Mouse (Mus musculus) CH12.LX (cell line): ENCODE data around the gene Cep170. TPM values are rescaled to one million over a fixed set of nuclear protein-coding genes. Genes with fewer than 3 reads are reported as not detected.
A peak's percentile ranks its signal among the peaks of the same experiment; 100 is the strongest.

Experiments used
- DNase-seq: peaks from one replicate; pipeline ENCODE4 v3.0.0-alpha.2; 2013; ENCODE audit errors: extremely low read depth
- H3K27ac ChIP-seq: 2 replicates; pipeline ENCODE4 v1.5.1; 2012; ENCODE audit warnings: low read depth, mild to moderate bottlenecking, control low read depth, moderate library complexity; ENCODE audit not compliant: insufficient read depth
- H3K27me3 ChIP-seq: replicated peaks from 2 replicates; pipeline ENCODE3; 2012; ENCODE audit warnings: inconsistent platforms
- H3K36me3 ChIP-seq, 2 experiments: replicated peaks in 1 of 2; 2 replicates each; pipeline versions ENCODE3 to v1.6.1; 2012; ENCODE audit warnings: inconsistent platforms in 1 of 2, low read length in 1 of 2, mild to moderate bottlenecking in 1 of 2, mixed read lengths in 1 of 2, moderate library complexity in 1 of 2; ENCODE audit not compliant: control insufficient read depth in 1 of 2, insufficient read depth in 1 of 2
- H3K4me1 ChIP-seq, 2 experiments: 2 replicates each; pipeline ENCODE4 v1.6.1; 2012; ENCODE audit warnings: inconsistent platforms in 1 of 2, moderate library complexity in 1 of 2; ENCODE audit not compliant: insufficient read depth in 2 of 2, control insufficient read depth in 1 of 2
- H3K4me2 ChIP-seq: 2 replicates; pipeline ENCODE4 v1.6.1; 2012; ENCODE audit warnings: low read depth, mild to moderate bottlenecking, control low read depth; ENCODE audit not compliant: poor library complexity, insufficient read depth, severe bottlenecking
- H3K4me3 ChIP-seq, 3 experiments: fragments of 150-350 bp in 1 of 3; sonication (generic) in 1 of 3; replicated peaks in 1 of 3; 2 replicates each; pipeline versions ENCODE3 to v1.5.1; 2011 to 2012; ENCODE audit warnings: low read depth in 2 of 3, low read length in 2 of 3, mild to moderate bottlenecking in 2 of 3, moderate library complexity in 2 of 3, control low read depth in 1 of 3, improper control_type of control experiment in 1 of 3, inconsistent platforms in 1 of 3, mixed read lengths in 1 of 3; ENCODE audit not compliant: poor library complexity in 1 of 3
- H3K79me2 ChIP-seq: replicated peaks from 2 replicates; pipeline ENCODE4 v1.6.1; 2012; ENCODE audit warnings: mild to moderate bottlenecking, moderate library complexity; ENCODE audit not compliant: control insufficient read depth, poor library complexity, insufficient read depth, severe bottlenecking; ENCODE audit errors: extremely low read depth
- H3K9ac ChIP-seq: 2 replicates; pipeline ENCODE4 v1.6.1; 2012; ENCODE audit warnings: low read depth, mild to moderate bottlenecking, control low read depth, moderate library complexity; ENCODE audit not compliant: insufficient read depth
- H3K9me3 ChIP-seq: replicated peaks from 2 replicates; pipeline ENCODE3; 2012; ENCODE audit warnings: low read length, inconsistent platforms, mixed read lengths
- BHLHE40 ChIP-seq: IDR thresholded peaks from 2 replicates; pipeline ENCODE4 v1.6.1; 2011; ENCODE audit warnings: mild to moderate bottlenecking, low read depth, low read length, improper control_type of control experiment
- CHD1 ChIP-seq: IDR thresholded peaks from 2 replicates; pipeline ENCODE4 v1.6.1; 2012; ENCODE audit warnings: low read depth, low read length, improper control_type of control experiment, inconsistent platforms
- CHD2 ChIP-seq: IDR thresholded peaks from 2 replicates; pipeline ENCODE4 v1.6.1; 2011; ENCODE audit warnings: low read length, improper control_type of control experiment
- E2F4 ChIP-seq: IDR thresholded peaks from 2 replicates; pipeline ENCODE4 v1.6.1; 2011; ENCODE audit warnings: low read depth, low read length, improper control_type of control experiment; ENCODE audit not compliant: insufficient replicate concordance
- EP300 ChIP-seq: IDR thresholded peaks from 2 replicates; pipeline ENCODE4 v1.6.1; 2011; ENCODE audit warnings: low read length, improper control_type of control experiment
- ETS1 ChIP-seq: conservative IDR thresholded peaks from 2 replicates; pipeline ENCODE4 v1.6.1; 2012; ENCODE audit warnings: low read depth, mild to moderate bottlenecking, inconsistent platforms, low read length, improper control_type of control experiment, moderate library complexity
- HCFC1 ChIP-seq: IDR thresholded peaks from 2 replicates; pipeline ENCODE4 v1.6.1; 2012; ENCODE audit warnings: low read depth, mild to moderate bottlenecking, inconsistent platforms, low read length, improper control_type of control experiment
- JUN ChIP-seq: IDR thresholded peaks from 2 replicates; pipeline ENCODE4 v1.6.1; 2011; ENCODE audit warnings: low read depth, mild to moderate bottlenecking, low read length, improper control_type of control experiment, moderate library complexity; ENCODE audit not compliant: insufficient read depth
- MAFK ChIP-seq: IDR thresholded peaks from 2 replicates; pipeline ENCODE4 v1.6.1; 2011; ENCODE audit warnings: low read length, improper control_type of control experiment; ENCODE audit not compliant: insufficient replicate concordance
- MXI1 ChIP-seq: IDR thresholded peaks from 2 replicates; pipeline ENCODE4 v1.6.1; 2011; ENCODE audit warnings: mild to moderate bottlenecking, low read depth, low read length, improper control_type of control experiment
- MYC ChIP-seq: IDR thresholded peaks from 2 replicates; pipeline ENCODE4 v1.6.1; 2011; ENCODE audit warnings: low read depth, mild to moderate bottlenecking, improper control_type of control experiment, low read length
- NRF1 ChIP-seq: IDR thresholded peaks from 2 replicates; pipeline ENCODE4 v1.6.1; 2014; ENCODE audit warnings: low read depth, mild to moderate bottlenecking, inconsistent platforms, low read length, improper control_type of control experiment, moderate library complexity
- PAX5 ChIP-seq: IDR thresholded peaks from 2 replicates; pipeline ENCODE4 v1.6.1; 2012; ENCODE audit warnings: low read length, inconsistent platforms, mixed read lengths
- POLR2A ChIP-seq: IDR thresholded peaks from 2 replicates; pipeline ENCODE4 v1.6.1; 2011; ENCODE audit warnings: low read depth, mild to moderate bottlenecking, improper control_type of control experiment, low read length
- POLR2AphosphoS2 ChIP-seq: IDR thresholded peaks from 2 replicates; pipeline ENCODE4 v1.6.1; 2011; ENCODE audit warnings: low read depth, low read length, improper control_type of control experiment
- RAD21 ChIP-seq: IDR thresholded peaks from 2 replicates; pipeline ENCODE4 v1.6.1; 2011; ENCODE audit warnings: low read depth, mild to moderate bottlenecking, low read length, improper control_type of control experiment, moderate library complexity
- SIN3A ChIP-seq: IDR thresholded peaks from 2 replicates; pipeline ENCODE4 v1.6.1; 2012; ENCODE audit warnings: low read length, improper control_type of control experiment, inconsistent platforms
- TBP ChIP-seq: conservative IDR thresholded peaks from 2 replicates; pipeline ENCODE4 v1.6.1; 2011; ENCODE audit warnings: low read depth, low read length, improper control_type of control experiment
- USF1 ChIP-seq: IDR thresholded peaks from 2 replicates; pipeline ENCODE4 v1.6.1; 2014; ENCODE audit warnings: low read depth, mild to moderate bottlenecking, inconsistent platforms, low read length, improper control_type of control experiment
- USF2 ChIP-seq: conservative IDR thresholded peaks from 2 replicates; pipeline ENCODE4 v1.6.1; 2011; ENCODE audit warnings: low read depth, low read length, improper control_type of control experiment
- ZC3H11A ChIP-seq: IDR thresholded peaks from 2 replicates; pipeline ENCODE4 v1.6.1; 2012; ENCODE audit warnings: low read depth, mild to moderate bottlenecking, inconsistent platforms, low read length, improper control_type of control experiment
- ZKSCAN1 ChIP-seq: IDR thresholded peaks from 2 replicates; pipeline ENCODE4 v1.6.1; 2012; ENCODE audit warnings: low read depth, inconsistent platforms, low read length, improper control_type of control experiment, borderline replicate concordance
- ZMIZ1 ChIP-seq: IDR thresholded peaks from 2 replicates; pipeline ENCODE4 v1.6.1; 2012; ENCODE audit warnings: low read depth, mild to moderate bottlenecking, inconsistent platforms, low read length, improper control_type of control experiment
- ZNF384 ChIP-seq: IDR thresholded peaks from 2 replicates; pipeline ENCODE4 v1.6.1; 2012; ENCODE audit warnings: low read depth, low read length, improper control_type of control experiment, inconsistent platforms
- dilution Hi-C: fragments of 300-500 bp; cut with MboI; formaldehyde crosslinking; loops from 2 replicates; pipeline ENCODE4 v1.14.3; 2020; ENCODE audit warnings: low sequenced_read_pairs; ENCODE audit not compliant: extremely low pct_unique_long_range_greater_than_20kb, extremely low pct_ligation_motif_present
- in situ Hi-C: fragments of 300-500 bp; cut with MboI; formaldehyde crosslinking; loops from 3 replicates; pipeline ENCODE4 v1.14.3; 2019; ENCODE audit warnings: low sequenced_read_pairs, low pct_ligation_motif_present, low pct_unique_long_range_greater_than_20kb, mixed read lengths
- polyA plus RNA-seq: library from polyadenylated mRNA; unstranded; fragments of >175 nt; gene quantifications from 2 replicates; pipeline ENCODE4 v1.2.1, GENCODE M21; 2012; ENCODE audit warnings: low read depth; ENCODE audit not compliant: insufficient read length
- total RNA-seq, 2 experiments: library from RNA; depleted of rRNA; stranded (reverse); fragments of 300-350 nt in 1 of 2; fragments of >200 nt in 1 of 2; gene quantifications; 2 replicates each; pipeline ENCODE4 v1.2.3; 2012 to 2014

Gene Cep170
- total and polyA plus RNA-seq, 3 experiments, result 14.8 to 16.6 (median 16.1) TPM

DNA sequence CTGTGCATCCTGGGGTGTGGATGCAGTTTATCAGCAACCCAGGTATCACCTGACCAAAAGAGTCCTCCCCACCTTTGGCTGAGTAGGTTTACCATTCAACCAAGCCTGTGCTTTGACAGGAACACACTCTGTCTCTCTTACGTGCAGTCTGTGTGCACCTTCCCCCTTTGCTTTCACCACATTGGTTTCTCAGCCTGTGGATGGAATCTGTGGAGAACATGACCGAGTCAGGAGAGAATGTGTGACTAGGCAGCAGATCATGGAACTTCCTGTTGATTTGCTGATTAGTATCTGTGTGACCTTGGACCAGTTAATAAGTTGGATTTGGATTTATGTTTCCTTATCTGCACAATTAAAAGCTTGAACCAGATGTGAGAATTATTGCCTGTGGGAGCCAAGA, 4.3 kb upstream of the Cep170 start:
- DNase-seq, result no peak
- Histone ChIP-seq H3K79me2 (peaks cover 17% of the 10 kb centered on the region), H3K36me3 (peaks cover 0 to 9% of the 10 kb centered on the region in 2 experiments), H3K27ac (no peak overlapping the region), H3K4me1 (peaks cover 17 to 57% of the 10 kb centered on the region in 2 experiments), H3K4me2 (peak overlapping the region; percentile 63; the same call in 1 of the 2 replicates), H3K9me3 (no peaks in the 10 kb centered on the region), H3K4me3 (no peak overlapping the region), H3K9ac (peak overlapping the region; percentile 21; the same call in 1 of the 2 replicates), H3K27me3 (no peaks in the 10 kb centered on the region)
- dilution Hi-C loops (no loop called here), in situ Hi-C loops (no loop called here)
- TF ChIP-seq RAD21 (no peak), POLR2AphosphoS2 (no peak), NRF1 (no peak), E2F4 (no peak), HCFC1 (no peak), USF2 (no peak), POLR2A (no peak), MYC (no peak), ZNF384 (no peak), USF1 (no peak), ZKSCAN1 (no peak), MAFK (no peak), BHLHE40 (no peak), PAX5 (no peak), MXI1 (no peak)

- in situ Hi-C loops, result no loop called here
- Histone ChIP-seq H3K4me2 (no peak overlapping the region), H3K36me3 (peaks cover 0 to 9% of the 10 kb centered on the region in 2 experiments), H3K9me3 (no peaks in the 10 kb centered on the region), H3K27me3 (no peaks in the 10 kb centered on the region), H3K4me3 (peak overlapping the region in 1 of 3 experiments; percentile 92), H3K27ac (no peak overlapping the region), H3K9ac (no peak overlapping the region), H3K4me1 (peaks cover 17 to 52% of the 10 kb centered on the region in 2 experiments), H3K79me2 (peaks cover 25% of the 10 kb centered on the region)
- TF ChIP-seq ZNF384 (no peak), CHD2 (no peak), MYC (no peak), EP300 (peak; percentile 42; the same call in 1 of the 2 replicates), SIN3A (0 out of 2 replicates have a peak, but pooled peaks have one; percentile 32), ETS1 (peak; percentile 18; the same call in 1 of the 2 replicates), TBP (no peak), ZC3H11A (no peak), ZMIZ1 (no peak), POLR2AphosphoS2 (no peak), CHD1 (no peak), JUN (no peak)
- dilution Hi-C loops, result no loop called here
- DNase-seq, result peak; percentile 47
Observed at GRCm38 (mm10) chr1:176816728-176817127, 2.9 kb upstream of the Cep170 start.
